Mouse (Mus musculus): Measurements from ENCODE around the gene Aff3. TPM values are rescaled to one million over a fixed set of nuclear protein-coding genes. Genes with fewer than 3 reads are reported as not detected.

Aff3 gene
- polyA plus RNA-seq, 1 experiment from 2014 or later, result 20.6 TPM

DNA sequence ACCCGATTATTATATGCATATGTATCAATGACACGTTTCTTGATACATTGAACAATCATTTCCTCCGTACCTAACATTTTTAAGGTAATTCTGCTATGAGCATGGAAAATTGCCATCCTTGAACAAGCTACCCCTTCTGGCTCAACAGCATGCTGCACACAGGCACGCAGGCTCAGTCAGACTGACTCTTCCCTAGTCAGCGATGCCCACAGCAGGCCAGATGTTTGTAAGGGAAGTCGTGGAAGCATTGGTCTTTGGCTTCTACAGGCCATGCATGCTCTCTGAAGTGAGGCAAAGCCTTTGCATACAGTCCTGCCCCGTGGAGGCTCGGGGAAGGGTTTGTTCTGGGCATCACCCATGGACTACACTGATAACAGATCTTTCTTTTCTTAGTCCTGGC, 354.3 kb downstream of the Aff3 start:
- Histone ChIP-seq H3K9ac (no peak overlapping the region), H3K4me3 (no peak overlapping the region), H3K4me1 (peaks cover 54% of the 10 kb centered on the region), H3K4me2 (replicated peaks) (no peak overlapping the region), H3K36me3 (peaks cover 10% of the 10 kb centered on the region), H3K9me3 (no peaks in the 10 kb centered on the region), H3K27ac (peak overlapping the region; percentile 17; the same call in 1 of the 2 replicates), H3K27me3 (no peaks in the 10 kb centered on the region)
- ATAC-seq (ENCODE audit: low FRiP score, low read depth), result no peak
- 67% methylated on average over 8 of the region's 8 CpGs for WGBS

DNA sequence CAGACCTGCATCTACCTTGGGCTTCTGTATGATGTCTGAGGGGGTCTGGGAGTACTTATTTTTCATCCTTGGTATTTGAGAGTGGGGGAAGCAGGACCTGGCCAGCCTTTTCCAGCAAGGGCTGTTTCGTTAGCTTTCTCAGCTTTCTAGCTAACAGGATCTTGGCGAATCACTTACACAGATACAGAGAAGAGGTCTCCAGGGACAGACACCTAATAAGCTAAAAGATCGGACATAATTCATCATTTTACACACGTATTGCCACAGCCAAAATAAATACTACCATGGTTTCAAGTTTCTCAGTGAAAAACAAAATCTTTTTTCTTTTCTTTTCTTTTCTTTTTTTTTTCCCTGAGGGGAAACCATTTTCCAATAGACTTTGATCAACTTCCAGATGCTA, 354.7 kb downstream of the Aff3 start:
- no peaks in the 10 kb centered on the region for H3K9me3 ChIP-seq
- no peaks in the 10 kb centered on the region for H3K27me3 ChIP-seq
- H3K36me3 ChIP-seq, result peaks cover 10% of the 10 kb centered on the region
- H3K4me1 ChIP-seq, result peaks cover 54% of the 10 kb centered on the region
- ATAC-seq (ENCODE audit: low FRiP score, low read depth), result no peak
- H3K9ac ChIP-seq, result no peak overlapping the region
- 60% methylated on average over 4 of the region's 4 CpGs for WGBS
- H3K4me2 ChIP-seq (replicated peaks), result no peak overlapping the region
- H3K4me3 ChIP-seq, result no peak overlapping the region
- no peak overlapping the region for H3K27ac ChIP-seq

DNA sequence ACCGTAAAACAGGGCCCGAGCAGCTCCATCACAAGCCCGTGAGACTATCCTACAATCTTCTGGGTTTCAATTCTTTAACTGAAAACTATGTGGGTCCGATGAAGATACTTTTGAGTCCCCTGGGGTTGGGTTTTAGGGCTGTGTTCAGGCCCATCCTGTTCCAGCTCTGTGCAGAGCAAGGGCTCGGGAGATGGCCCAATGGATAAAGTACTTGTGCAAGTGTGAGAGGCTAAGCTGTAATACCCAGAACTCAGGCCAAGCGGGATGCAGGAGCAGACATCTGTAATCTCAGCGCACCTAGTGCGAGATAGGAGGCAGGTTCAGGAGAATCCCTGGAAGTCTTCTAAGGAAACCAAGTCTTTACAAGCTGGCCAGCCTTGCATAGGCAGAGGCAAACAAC, 355.4 kb downstream of the Aff3 start:
- no peak for ATAC-seq (ENCODE audit: low FRiP score, low read depth)
- Histone ChIP-seq H3K4me1 (peaks cover 57% of the 10 kb centered on the region), H3K4me3 (no peak overlapping the region), H3K36me3 (peaks cover 9% of the 10 kb centered on the region), H3K9me3 (no peaks in the 10 kb centered on the region), H3K9ac (no peak overlapping the region), H3K27ac (no peak overlapping the region), H3K27me3 (no peaks in the 10 kb centered on the region), H3K4me2 (replicated peaks) (no peak overlapping the region)
- WGBS, result 90% methylated on average over 8 of the region's 8 CpGs

DNA sequence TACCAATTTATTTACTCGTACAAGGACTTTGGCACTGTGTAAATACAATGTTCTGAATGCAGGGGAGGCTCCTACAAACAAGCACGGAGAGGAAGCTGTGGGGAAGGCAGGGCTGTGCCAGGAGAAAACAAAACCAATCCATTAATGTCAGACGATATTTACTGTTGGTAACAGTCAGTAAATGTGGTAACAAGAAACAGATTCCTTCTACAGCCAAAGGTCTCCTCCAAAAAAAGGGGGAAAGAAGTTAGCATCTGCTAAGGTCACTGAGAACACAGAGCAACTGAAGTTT, 356.1 kb downstream of the Aff3 start:
- H3K9me3 ChIP-seq, result no peaks in the 10 kb centered on the region
- 33% methylated on average over 3 of the region's 3 CpGs for WGBS
- no peak overlapping the region for H3K4me2 ChIP-seq (replicated peaks)
- H3K9ac ChIP-seq, result no peak overlapping the region
- no peak overlapping the region for H3K4me3 ChIP-seq
- H3K36me3 ChIP-seq, result peaks cover 6% of the 10 kb centered on the region
- H3K4me1 ChIP-seq, result peaks cover 59% of the 10 kb centered on the region
- peak overlapping the region; percentile 61; the same call in 1 of the 2 replicates for H3K27ac ChIP-seq
- H3K27me3 ChIP-seq, result no peaks in the 10 kb centered on the region
- ATAC-seq (ENCODE audit: low FRiP score, low read depth), result no peak

DNA sequence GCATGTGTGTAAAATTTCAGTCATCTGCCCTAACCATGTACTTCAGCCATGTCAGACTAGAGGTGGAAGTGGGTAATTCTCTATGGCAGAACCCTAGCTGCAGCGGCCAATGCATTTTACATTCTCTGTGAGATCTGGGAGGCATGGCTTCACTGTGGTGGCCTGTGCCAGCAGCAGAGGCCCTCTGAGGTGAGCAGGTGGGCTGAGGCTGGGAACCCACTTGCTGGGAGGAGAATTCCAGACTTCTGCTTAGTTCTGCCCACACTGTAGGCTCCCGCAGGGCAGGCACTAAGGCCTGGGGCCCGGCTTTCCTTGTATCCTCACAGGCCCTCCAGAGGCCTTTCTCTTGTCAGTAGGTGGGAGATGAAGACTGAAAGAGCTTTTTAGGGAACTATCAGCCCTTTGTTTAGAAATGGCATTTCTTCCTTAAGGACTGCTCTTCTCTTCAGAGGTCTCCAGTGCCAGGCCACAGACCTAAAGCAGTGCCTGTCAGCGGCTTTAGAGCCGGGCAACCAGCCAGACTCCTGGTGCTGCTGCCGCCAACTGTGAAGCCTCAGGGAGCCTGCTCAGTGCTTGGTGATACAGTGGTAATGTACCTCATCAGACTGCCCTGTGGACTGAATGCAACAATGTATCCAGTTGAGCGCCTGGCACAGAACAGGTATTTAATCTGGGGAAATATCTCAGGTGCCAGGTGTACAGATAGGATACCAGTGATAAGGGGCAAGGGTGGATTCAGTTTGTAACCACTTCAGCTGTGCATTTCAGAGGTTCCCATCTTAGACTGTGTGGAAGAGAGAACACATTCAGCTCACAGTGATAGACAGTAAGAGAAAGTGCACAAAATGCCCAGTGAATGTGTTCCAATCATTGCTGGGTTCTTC, 356.7 kb downstream of the Aff3 start:
- no peak overlapping the region for H3K4me2 ChIP-seq (replicated peaks)
- H3K27me3 ChIP-seq, result no peaks in the 10 kb centered on the region
- H3K4me1 ChIP-seq, result peaks cover 59% of the 10 kb centered on the region
- H3K9ac ChIP-seq, result no peak overlapping the region
- ATAC-seq (ENCODE audit: low FRiP score, low read depth), result peak; percentile 38; the same call in 1 of the 2 replicates
- 66% methylated on average over 7 of the region's 7 CpGs for WGBS
- H3K4me3 ChIP-seq, result no peak overlapping the region
- peak overlapping the region; percentile 61 for H3K27ac ChIP-seq
- H3K9me3 ChIP-seq, result no peaks in the 10 kb centered on the region
- peaks cover 6% of the 10 kb centered on the region for H3K36me3 ChIP-seq

DNA sequence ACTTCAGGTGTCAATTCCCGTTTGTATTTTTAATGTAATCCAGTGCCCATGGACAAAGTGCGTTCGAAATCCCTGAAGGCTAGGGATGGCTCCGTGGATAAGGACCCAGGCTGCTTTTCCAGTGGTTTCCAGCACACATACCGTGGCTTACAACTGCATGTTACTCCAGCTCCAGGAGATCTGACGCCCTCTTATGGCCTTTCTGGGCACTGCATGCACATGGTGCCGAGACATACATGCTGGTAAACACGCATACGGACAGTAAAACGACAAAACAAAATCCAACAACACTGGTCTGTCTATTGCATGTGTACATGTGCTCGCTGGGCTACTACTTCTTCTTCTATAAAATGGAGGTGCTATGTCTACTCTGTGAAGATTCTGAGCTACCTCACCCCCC, 357.5 kb downstream of the Aff3 start:
- WGBS, result 93% methylated on average over 11 of the region's 11 CpGs
- H3K9ac ChIP-seq, result no peak overlapping the region
- H3K27me3 ChIP-seq, result no peaks in the 10 kb centered on the region
- peaks cover 59% of the 10 kb centered on the region for H3K4me1 ChIP-seq
- H3K9me3 ChIP-seq, result no peaks in the 10 kb centered on the region
- no peak overlapping the region; the same call in 1 of the 2 replicates for H3K27ac ChIP-seq
- no peak overlapping the region for H3K4me2 ChIP-seq (replicated peaks)
- peaks cover 6% of the 10 kb centered on the region for H3K36me3 ChIP-seq
- no peak for ATAC-seq (ENCODE audit: low FRiP score, low read depth)
- H3K4me3 ChIP-seq, result no peak overlapping the region

DNA sequence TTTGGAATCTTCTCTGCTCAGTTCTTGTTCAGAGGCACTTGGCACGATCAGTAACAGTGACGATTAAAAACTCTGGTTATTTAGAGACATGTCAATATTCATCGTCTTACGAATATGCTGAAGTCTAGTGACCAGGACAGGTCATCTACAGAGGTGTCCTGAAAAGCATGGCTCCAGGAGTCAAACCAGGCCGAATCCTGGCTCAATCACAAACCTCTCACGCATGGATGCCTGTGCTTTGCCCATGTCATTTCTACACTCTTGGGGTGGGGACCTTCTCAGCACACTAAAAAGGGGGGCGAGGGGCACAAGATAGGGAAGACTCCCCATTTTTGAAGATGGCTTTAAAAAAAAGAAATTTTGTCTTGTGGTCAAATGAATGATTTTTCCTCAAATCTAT, 358.6 kb downstream of the Aff3 start:
- H3K27me3 ChIP-seq, result no peaks in the 10 kb centered on the region
- no peak overlapping the region for H3K9ac ChIP-seq
- no peak overlapping the region for H3K4me2 ChIP-seq (replicated peaks)
- no peak for ATAC-seq (ENCODE audit: low FRiP score, low read depth)
- no peaks in the 10 kb centered on the region for H3K9me3 ChIP-seq
- 96% methylated on average over 7 of the region's 7 CpGs for WGBS
- peaks cover 54% of the 10 kb centered on the region for H3K4me1 ChIP-seq
- H3K36me3 ChIP-seq, result peaks cover 6% of the 10 kb centered on the region
- H3K4me3 ChIP-seq, result no peak overlapping the region
- H3K27ac ChIP-seq, result peak overlapping the region; percentile 28; the same call in 1 of the 2 replicates

DNA sequence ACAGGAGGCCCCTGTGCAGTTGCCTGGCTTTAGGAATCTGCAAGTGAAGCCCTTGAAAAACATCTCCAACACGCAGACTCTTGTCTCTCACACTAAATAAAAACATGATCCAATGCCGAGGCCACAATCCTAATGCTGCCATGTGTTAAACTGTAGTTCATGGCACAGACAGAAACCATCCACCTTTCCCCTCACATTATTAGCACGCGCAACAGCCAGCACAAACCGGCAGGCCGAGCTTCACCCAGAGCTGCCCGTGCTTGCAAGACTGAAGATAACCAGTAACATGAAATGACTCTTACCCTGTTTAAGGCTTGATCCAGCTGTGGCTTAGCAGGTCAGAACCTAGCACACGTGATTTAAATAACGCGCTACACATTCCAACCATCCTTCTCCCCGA, 360.4 kb downstream of the Aff3 start:
- no peaks in the 10 kb centered on the region for H3K27me3 ChIP-seq
- WGBS, result 63% methylated on average over 11 of the region's 11 CpGs

DNA sequence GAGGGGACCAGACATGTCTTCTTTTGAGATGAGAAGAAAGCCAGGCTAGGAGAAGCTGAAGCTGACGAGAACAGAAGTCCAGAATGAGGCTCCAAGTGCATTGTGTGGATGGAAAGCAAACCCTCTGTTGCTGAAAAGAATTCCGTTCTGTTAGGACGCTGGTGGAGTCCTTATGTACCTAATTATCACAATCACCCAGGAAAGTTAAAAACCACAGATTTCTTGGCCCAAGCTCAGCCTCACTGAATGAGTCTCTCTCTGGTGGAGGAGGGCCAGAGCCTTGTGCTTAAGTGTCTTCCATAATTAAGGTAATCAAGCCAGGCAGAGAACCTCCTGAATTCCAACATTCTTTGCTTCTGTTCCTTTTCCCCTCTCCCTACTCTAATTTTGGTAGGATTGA, 366.5 kb downstream of the Aff3 start:
- WGBS, result 64% methylated on average over 3 of the region's 3 CpGs
- H3K27me3 ChIP-seq, result no peaks in the 10 kb centered on the region
- H3K27ac ChIP-seq, result no peak overlapping the region
- H3K4me3 ChIP-seq, result no peak overlapping the region
- peaks cover 8% of the 10 kb centered on the region; the same call in 1 of the 2 replicates for H3K4me1 ChIP-seq
- no peak for ATAC-seq (ENCODE audit: low FRiP score, low read depth)
- no peaks in the 10 kb centered on the region; the same call in 1 of the 2 replicates for H3K36me3 ChIP-seq
- no peak overlapping the region for H3K4me2 ChIP-seq (replicated peaks)
- no peak overlapping the region for H3K9ac ChIP-seq
- H3K9me3 ChIP-seq, result no peaks in the 10 kb centered on the region

More for the DNA sequence above, 360.4 kb downstream of the Aff3 start:
- no peak for ATAC-seq (ENCODE audit: low FRiP score, low read depth)
- peaks cover 39% of the 10 kb centered on the region for H3K4me1 ChIP-seq
- 0 out of 2 replicates have a peak overlapping the region, but pooled peaks have one; percentile 13 for H3K9ac ChIP-seq
- H3K36me3 ChIP-seq, result peaks cover 6% of the 10 kb centered on the region
- 0 out of 2 replicates have a peak overlapping the region, but pooled peaks have one; percentile 9 for H3K4me2 ChIP-seq (replicated peaks)
- no peak overlapping the region for H3K4me3 ChIP-seq
- peak overlapping the region; percentile 48; the same call in 1 of the 2 replicates for H3K27ac ChIP-seq
- H3K9me3 ChIP-seq, result no peaks in the 10 kb centered on the region

DNA sequence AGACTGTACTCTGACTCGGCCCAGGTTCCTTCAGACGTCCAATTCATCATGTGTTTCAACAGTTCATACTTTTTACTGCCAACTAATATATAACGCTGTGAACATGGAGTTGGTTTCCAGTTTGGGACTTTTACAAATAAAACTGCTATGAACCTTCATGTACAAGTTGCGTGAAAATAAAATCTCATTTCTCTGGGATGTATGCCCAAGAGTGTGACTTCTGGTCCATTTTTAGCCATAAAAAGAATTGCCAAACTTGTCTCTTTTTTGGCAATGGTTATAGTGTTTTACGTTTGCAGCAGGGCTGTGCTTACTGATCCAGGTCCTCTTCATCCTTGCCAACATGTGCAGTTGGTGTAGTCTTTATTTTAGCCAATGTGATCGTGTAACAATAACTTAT, 369.8 kb downstream of the Aff3 start:
- H3K9ac ChIP-seq, result no peak overlapping the region
- 74% methylated on average over 6 of the region's 6 CpGs for WGBS
- H3K27ac ChIP-seq, result no peak overlapping the region
- H3K9me3 ChIP-seq, result no peaks in the 10 kb centered on the region
- H3K36me3 ChIP-seq, result peaks cover 4% of the 10 kb centered on the region
- H3K4me1 ChIP-seq, result peaks cover 8% of the 10 kb centered on the region
- ATAC-seq (ENCODE audit: low FRiP score, low read depth), result no peak
- H3K4me3 ChIP-seq, result no peak overlapping the region
- no peaks in the 10 kb centered on the region for H3K27me3 ChIP-seq
- H3K4me2 ChIP-seq (replicated peaks), result no peak overlapping the region

DNA sequence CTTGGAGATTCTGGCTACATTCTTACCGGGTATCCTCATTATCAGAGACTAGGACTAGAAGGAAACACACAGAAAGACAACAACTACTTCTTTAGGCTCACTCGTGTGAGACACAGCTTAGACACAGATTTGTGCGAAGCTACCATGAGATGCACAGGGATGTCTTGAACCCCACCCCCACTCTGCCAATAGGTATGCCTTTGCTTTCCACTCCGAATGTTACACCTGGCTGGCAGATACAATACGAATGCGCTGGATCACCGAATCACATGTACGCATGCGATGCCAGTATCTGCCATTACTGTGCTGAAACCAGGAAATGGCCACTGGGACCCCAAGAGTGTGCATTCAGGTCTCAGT, 370.4 kb downstream of the Aff3 start:
- 95% methylated on average over 9 of the region's 9 CpGs for WGBS
- H3K27ac ChIP-seq, result no peak overlapping the region; the same call in 1 of the 2 replicates
- H3K4me3 ChIP-seq, result no peak overlapping the region
- peaks cover 8% of the 10 kb centered on the region for H3K4me1 ChIP-seq
- H3K27me3 ChIP-seq, result no peaks in the 10 kb centered on the region
- H3K9ac ChIP-seq, result no peak overlapping the region
- H3K4me2 ChIP-seq (replicated peaks), result no peak overlapping the region
- no peak for ATAC-seq (ENCODE audit: low FRiP score, low read depth)
- H3K36me3 ChIP-seq, result peaks cover 4% of the 10 kb centered on the region
- H3K9me3 ChIP-seq, result no peaks in the 10 kb centered on the region

DNA sequence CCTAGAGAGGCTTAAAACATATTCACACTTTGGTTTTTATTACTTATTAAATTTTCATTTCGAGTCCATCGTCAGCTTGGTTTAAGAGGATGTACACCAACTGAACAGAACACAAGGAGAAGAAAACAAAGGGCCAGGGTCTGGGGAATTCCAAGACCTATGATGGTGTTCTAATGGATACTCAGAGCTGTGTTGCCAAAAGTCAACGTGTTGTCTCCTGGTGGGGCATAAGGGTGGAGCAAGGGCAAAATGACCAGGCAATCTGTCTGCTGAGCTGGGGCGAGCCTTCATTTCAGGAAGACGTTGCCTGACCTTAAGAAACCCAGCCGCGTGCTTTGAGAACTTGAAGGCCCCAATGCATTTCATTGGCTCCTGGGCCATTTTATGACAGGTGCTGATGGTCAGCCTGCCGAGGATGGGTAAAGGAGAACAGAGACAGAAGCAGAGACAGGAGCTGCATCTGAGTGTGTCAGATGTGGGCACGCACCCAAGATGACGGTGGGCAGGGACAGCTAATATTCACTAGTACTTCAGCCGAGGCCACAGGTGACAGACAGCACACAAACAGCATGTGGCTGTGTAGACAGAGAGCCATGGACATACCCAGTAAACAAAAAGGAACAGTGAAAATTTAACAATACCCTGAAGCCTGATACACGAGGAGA, 371.0 kb downstream of the Aff3 start:
- no peak for ATAC-seq (ENCODE audit: low FRiP score, low read depth)
- H3K27me3 ChIP-seq, result no peaks in the 10 kb centered on the region

More for the DNA sequence above, 371.0 kb downstream of the Aff3 start:
- Histone ChIP-seq H3K9ac (no peak overlapping the region), H3K4me1 (peaks cover 8% of the 10 kb centered on the region), H3K36me3 (peaks cover 4% of the 10 kb centered on the region), H3K9me3 (no peaks in the 10 kb centered on the region), H3K27ac (no peak overlapping the region), H3K4me3 (no peak overlapping the region), H3K4me2 (replicated peaks) (no peak overlapping the region)
- 87% methylated on average over 12 of the region's 12 CpGs for WGBS

All from limb, embryonic 13.5 days (tissue).